Mouse (Mus musculus) cerebellum, adult 2 months (tissue): Measurements from ENCODE around the gene Aggf1.

Experiments used
- CTCF ChIP-seq: fragments of 200-500 bp; IDR thresholded peaks from 2 replicates; pipeline ENCODE4 v1.5.1; 2011; ENCODE audit warnings: low read depth, mild to moderate bottlenecking, control low read depth, low read length, moderate library complexity, borderline replicate concordance; ENCODE audit not compliant: insufficient read depth
- POLR2A ChIP-seq: fragments of 200-500 bp; IDR thresholded peaks from 2 replicates; pipeline ENCODE4 v1.6.1; 2011; ENCODE audit warnings: low read length, control low read depth, borderline replicate concordance; ENCODE audit not compliant: insufficient read depth

- TF ChIP-seq POLR2A, result no peak
- TF ChIP-seq CTCF, result peak; percentile 80
Observed at GRCm38 (mm10) chr13:95389866-95390865, 15.0 kb upstream of the Aggf1 start.
